In the genomic region with DNA sequence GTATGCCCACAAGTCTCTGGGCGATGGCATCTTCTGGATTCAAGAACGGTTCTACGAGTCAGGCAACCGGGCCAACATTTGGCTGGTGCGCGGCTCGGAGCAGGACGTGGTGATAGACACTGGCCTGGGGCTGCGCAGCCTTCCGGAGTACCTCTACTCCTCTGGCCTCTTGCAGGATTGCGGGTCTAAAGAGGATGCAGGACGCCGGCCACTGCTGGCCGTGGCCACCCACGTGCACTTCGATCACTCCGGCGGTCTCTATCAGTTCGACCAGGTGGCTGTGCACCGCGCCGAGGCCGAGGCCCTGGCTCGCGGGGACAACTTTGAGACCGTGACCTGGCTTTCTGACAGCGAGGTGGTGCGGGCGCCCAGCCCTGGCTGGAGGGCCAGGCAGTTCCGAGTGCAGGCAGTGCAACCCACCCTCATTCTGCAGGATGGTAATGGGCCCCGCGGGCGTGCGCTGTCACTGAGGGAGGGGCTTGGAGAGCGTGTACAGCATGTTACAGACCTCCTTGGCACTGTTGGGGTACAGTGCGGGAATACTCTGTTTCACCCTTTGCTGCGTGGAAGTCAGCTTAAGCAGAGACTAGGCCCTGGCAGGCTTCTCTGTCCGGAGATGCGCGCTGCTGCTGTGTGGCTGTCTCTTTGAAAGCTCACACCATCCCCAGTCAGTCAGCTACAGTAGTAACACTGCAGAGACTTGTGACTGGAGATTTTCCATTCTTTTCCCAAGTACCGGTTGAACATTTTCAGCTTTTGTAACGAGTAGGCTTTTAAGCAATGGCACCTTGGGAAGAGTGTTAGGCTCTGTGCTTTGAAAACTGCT, we compare ENCODE assay signal across 8 mouse cellular contexts. TPM values are rescaled to one million over a fixed set of nuclear protein-coding genes. Genes with fewer than 3 reads are reported as not detected.
DNase-seq lines count a peak whose midpoint lies in the region; ATAC-seq and TF ChIP-seq lines count a peak whose summit lies in the region.

No protein-coding gene starts in this region.

- no peaks in the 10 kb centered on the region for H3K36me3 ChIP-seq in forebrain, postnatal 0 days (ENCODE audit: insufficient read depth)
- H3K36me3 ChIP-seq in intestine, embryonic 14.5 days (ENCODE audit: control insufficient read depth, insufficient read depth, low read length) = no peaks in the 10 kb centered on the region
- 0 out of 2 replicates have a peak, but pooled peaks cover 4% of the 10 kb centered on the region for H3K36me3 ChIP-seq in liver, embryonic 13.5 days

- ATAC-seq in forebrain, postnatal 0 days = peak; percentile 30
- peak; percentile 22; the same call in 1 of the 2 replicates for ATAC-seq in intestine, embryonic 14.5 days (replicated peaks; ENCODE audit: low FRiP score, low TSS enrichment, low read depth)
- peak; percentile 40 for ATAC-seq in liver, embryonic 13.5 days (ENCODE audit: low read depth)

- peaks cover 10% of the 10 kb centered on the region; the same call in 1 of the 2 replicates for H3K4me1 ChIP-seq in forebrain, postnatal 0 days (ENCODE audit: insufficient read depth)
- peaks cover 9% of the 10 kb centered on the region; the same call in 1 of the 2 replicates for H3K4me1 ChIP-seq in intestine, embryonic 14.5 days (replicated peaks; ENCODE audit: control insufficient read depth, insufficient read depth, low read length)
- peaks cover 53% of the 10 kb centered on the region for H3K4me1 ChIP-seq in liver, embryonic 13.5 days (replicated peaks)

- WGBS in forebrain, postnatal 0 days = 2% methylated on average over 42 of the region's 42 CpGs
- 1% methylated on average over 42 of the region's 42 CpGs for whole genome bisulfite sequencing in intestine, embryonic 14.5 days
- 2% methylated on average over 42 of the region's 42 CpGs for WGBS in liver, embryonic 13.5 days (ENCODE audit: insufficient replicate concordance)

- TF ChIP-seq POLR2A in brain, embryonic 14.5 days (IDR thresholded peaks at IDR 0.05; ENCODE audit: borderline replicate concordance, extremely low read depth, insufficient read depth, insufficient read length, poor library complexity, severe bottlenecking) = no peak

- peak overlapping the region; percentile 92 for H3K4me2 ChIP-seq in forebrain, postnatal 0 days (ENCODE audit: low read depth)
- H3K4me2 ChIP-seq in intestine, embryonic 14.5 days (ENCODE audit: low read length) = peak overlapping the region; percentile 64
- H3K4me2 ChIP-seq in liver, embryonic 13.5 days = peak overlapping the region; percentile 99

- DNase-seq in spleen, postnatal 14 days (ENCODE audit: low spot score in 2 of 2) = peak; percentile 16 to 22
- DNase-seq in spleen, postnatal 36 days (ENCODE audit: low spot score in 2 of 2) = no peak
- peak; percentile 53 for DNase-seq in brain, embryonic 14.5 days (ENCODE audit: low read depth)
- peak; percentile 55 for DNase-seq in forebrain, postnatal 0 days
- peak; percentile 88 for DNase-seq in intestine, embryonic 14.5 days (ENCODE audit: low spot score)
- no peak for DNase-seq in liver, embryonic 13.5 days
- DNase-seq in right cerebral cortex, postnatal 4 days = peak; percentile 54
- DNase-seq in retina, embryonic 14.5 days (ENCODE audit: low spot score) = no peak

- H3K9me3 ChIP-seq in forebrain, postnatal 0 days (ENCODE audit: low read length) = no peaks in the 10 kb centered on the region
- H3K9me3 ChIP-seq in intestine, embryonic 14.5 days (ENCODE audit: control insufficient read depth, low read length) = no peaks in the 10 kb centered on the region
- no peaks in the 10 kb centered on the region for H3K9me3 ChIP-seq in liver, embryonic 13.5 days (replicated peaks)

- H3K9ac ChIP-seq in forebrain, postnatal 0 days = peak overlapping the region; percentile 81
- H3K9ac ChIP-seq in intestine, embryonic 14.5 days (ENCODE audit: low read length) = peak overlapping the region; percentile 61
- peak overlapping the region; percentile 78 for H3K9ac ChIP-seq in liver, embryonic 13.5 days

- no peak for TF ChIP-seq CTCF in brain, embryonic 14.5 days (IDR thresholded peaks at IDR 0.05; ENCODE audit: borderline replicate concordance, extremely low read depth, insufficient read depth, insufficient read length)
- no peak for TF ChIP-seq CTCF in forebrain, postnatal 0 days (IDR thresholded peaks at IDR 0.05; ENCODE audit: low read depth)

- no peaks in the 10 kb centered on the region for H3K27me3 ChIP-seq in forebrain, postnatal 0 days (ENCODE audit: insufficient read depth, low read length)
- H3K27me3 ChIP-seq in intestine, embryonic 14.5 days (replicated peaks; ENCODE audit: control insufficient read depth, insufficient read depth, low read length) = no peaks in the 10 kb centered on the region
- H3K27me3 ChIP-seq in liver, embryonic 13.5 days = no peaks in the 10 kb centered on the region

- H3K27ac ChIP-seq in forebrain, postnatal 0 days (ENCODE audit: low read depth, low read length) = peak overlapping the region; percentile 87
- H3K27ac ChIP-seq in intestine, embryonic 14.5 days (ENCODE audit: low read depth) = peak overlapping the region; percentile 76; the same call in 1 of the 2 replicates
- peak overlapping the region; percentile 95 for H3K27ac ChIP-seq in liver, embryonic 13.5 days

- H3K4me3 ChIP-seq in forebrain, postnatal 0 days (ENCODE audit: low read depth, low read length) = peak overlapping the region; percentile 85
- peak overlapping the region; percentile 61 for H3K4me3 ChIP-seq in intestine, embryonic 14.5 days (ENCODE audit: low read depth, low read length)
- peak overlapping the region; percentile 93 for H3K4me3 ChIP-seq in liver, embryonic 13.5 days (replicated peaks)

RNA-seq across cellular contexts. Expression of a gene that starts 0.6 kb away (rescaled TPM):
- 11.4 and 14.7 TPM in 2 replicates for polyA plus RNA-seq in brain, embryonic 14.5 days (2012; rRNA removed)
- total RNA-seq in forebrain, postnatal 0 days (2014; rRNA removed) = 36.7 and 37.2 TPM in 2 replicates
- 41.4 and 51.2 TPM in 2 replicates for polyA plus RNA-seq in forebrain, postnatal 0 days (2015; fragmentation: Nextera tagmentation; extraction: Ambion mirVana)
- 7.3 and 9.4 TPM in 2 replicates for polyA plus RNA-seq in intestine, embryonic 14.5 days (2014; fragmentation: Nextera tagmentation; extraction: Ambion mirVana)
- 3.3 and 3.6 TPM in 2 replicates for polyA plus RNA-seq in liver, embryonic 13.5 days (2015; fragmentation: Nextera tagmentation; extraction: Ambion mirVana)

RNA-seq across cellular contexts. Expression of a gene that starts 0.9 kb away (rescaled TPM):
- polyA plus RNA-seq in brain, embryonic 14.5 days (2012; rRNA removed) = 3.3 and 3.6 TPM in 2 replicates
- total RNA-seq in forebrain, postnatal 0 days (2014; rRNA removed) = 2.2 and 3.0 TPM in 2 replicates
- polyA plus RNA-seq in forebrain, postnatal 0 days (2015; fragmentation: Nextera tagmentation; extraction: Ambion mirVana) = 2.4 and 2.5 TPM in 2 replicates
- 16.1 and 18.1 TPM in 2 replicates for polyA plus RNA-seq in intestine, embryonic 14.5 days (2014; fragmentation: Nextera tagmentation; extraction: Ambion mirVana)
- 13.6 and 14.6 TPM in 2 replicates for polyA plus RNA-seq in liver, embryonic 13.5 days (2015; fragmentation: Nextera tagmentation; extraction: Ambion mirVana)

RNA-seq across cellular contexts. Expression of a gene that starts 54.3 kb away (rescaled TPM):
- polyA plus RNA-seq in brain, embryonic 14.5 days (2012; rRNA removed) = 11.6 and 11.7 TPM in 2 replicates
- 24.3 and 24.7 TPM in 2 replicates for total RNA-seq in forebrain, postnatal 0 days (2014; rRNA removed)
- polyA plus RNA-seq in forebrain, postnatal 0 days (2015; fragmentation: Nextera tagmentation; extraction: Ambion mirVana) = 13.3 and 16.2 TPM in 2 replicates
- 25.0 and 28.7 TPM in 2 replicates for polyA plus RNA-seq in intestine, embryonic 14.5 days (2014; fragmentation: Nextera tagmentation; extraction: Ambion mirVana)
- polyA plus RNA-seq in liver, embryonic 13.5 days (2015; fragmentation: Nextera tagmentation; extraction: Ambion mirVana) = 14.5 and 21.0 TPM in 2 replicates

Comparison
In these comparisons a context has a peak if more than half of its experiments do, and no peak if none do; other contexts are left out.
1. DNase-seq: peak in spleen, postnatal 14 days (2 of 2), brain, embryonic 14.5 days (single experiment), forebrain, postnatal 0 days (single experiment), intestine, embryonic 14.5 days (single experiment) and right cerebral cortex, postnatal 4 days (single experiment); none in spleen, postnatal 36 days (0 of 2), liver, embryonic 13.5 days (single experiment) and retina, embryonic 14.5 days (single experiment).
2. Peak in every context shown above with its lines, with median percentiles within 50 percentile points of each other: ATAC-seq, H3K27ac ChIP-seq, H3K4me2 ChIP-seq, H3K4me3 ChIP-seq and H3K9ac ChIP-seq.